Mouse (Mus musculus) limb, embryonic 11.5 days (tissue): ENCODE measurements at regions not wholly inside any gene's neighbourhood (a gene's known extent, or its start where the extent isn't known, plus 50 kb on each side); places are given as distances from the start of the nearest gene placed in this dataset.
A peak's percentile ranks its signal among the peaks of the same experiment; 100 is the strongest.

Source experiments
- ATAC-seq: fragments of 200-750 bp; cut with Nextera tagmentation; 2 replicates; pipeline ENCODE4 v1.8.0; 2017; ENCODE audit warnings: low read depth; ENCODE audit not compliant: insufficient number of reproducible peaks, low FRiP score, low TSS enrichment
- DNase-seq: peaks from one replicate; pipeline ENCODE4 v3.0.0-alpha.2; 2015; ENCODE audit warnings: low spot score
- H3K27ac ChIP-seq: fragments of 300-500 bp; sonication (generic); replicated peaks from 2 replicates; pipeline ENCODE4 v1.5.1; 2014; ENCODE audit warnings: low read depth, mild to moderate bottlenecking, low read length
- H3K27me3 ChIP-seq: fragments of 300-500 bp; sonication (generic); 2 replicates; pipeline ENCODE4 v1.6.1; 2014; ENCODE audit warnings: mild to moderate bottlenecking, low read length, mixed read lengths; ENCODE audit not compliant: control insufficient read depth, insufficient read depth
- H3K36me3 ChIP-seq: fragments of 300-500 bp; sonication (generic); 2 replicates; pipeline ENCODE4 v1.6.1; 2014; ENCODE audit warnings: mild to moderate bottlenecking, low read length, moderate library complexity, mixed read lengths; ENCODE audit not compliant: control insufficient read depth, insufficient read depth
- H3K4me1 ChIP-seq: fragments of 300-500 bp; sonication (generic); 2 replicates; pipeline ENCODE4 v1.6.1; 2014; ENCODE audit warnings: low read length, mixed read lengths; ENCODE audit not compliant: control insufficient read depth, insufficient read depth
- H3K4me2 ChIP-seq: fragments of 300-500 bp; sonication (generic); 2 replicates; pipeline ENCODE4 v1.6.1; 2014; ENCODE audit warnings: low read depth, mild to moderate bottlenecking, moderate library complexity; ENCODE audit not compliant: severe bottlenecking
- H3K4me3 ChIP-seq: fragments of 300-500 bp; sonication (generic); 2 replicates; pipeline ENCODE4 v1.5.1; 2014; ENCODE audit warnings: low read depth, low read length
- H3K9ac ChIP-seq: fragments of 300-500 bp; sonication (generic); 2 replicates; pipeline ENCODE4 v1.6.1; 2014; ENCODE audit warnings: mild to moderate bottlenecking, low read length
- H3K9me3 ChIP-seq: fragments of 300-500 bp; sonication (generic); 2 replicates; pipeline ENCODE4 v1.6.1; 2016; ENCODE audit warnings: low read length; ENCODE audit not compliant: control insufficient read depth
- WGBS: fragments of 180-500 bp; shearing (Covaris S2); extraction: QIAGEN DNeasy Blood & Tissue Kit; methylation state at CpG from one replicate; pipeline ENCODE4 v1.1.7; 2014; 5-methylcytosine and 5-hydroxymethylcytosine counted together

- Histone ChIP-seq H3K27me3 (no peaks in the 10 kb centered on the region), H3K27ac (no peak overlapping the region)
Observed at GRCm38 (mm10) chr1:41276303-41276702, 470.9 kb downstream of the Tmem182 start.

GRCm38 (mm10) chr1:41285221-41285620 is 479.8 kb downstream of the Tmem182 start:
- Histone ChIP-seq H3K9ac (no peak overlapping the region), H3K36me3 (no peaks in the 10 kb centered on the region), H3K27me3 (no peaks in the 10 kb centered on the region), H3K4me2 (no peak overlapping the region), H3K4me3 (no peak overlapping the region), H3K4me1 (no peaks in the 10 kb centered on the region), H3K27ac (no peak overlapping the region), H3K9me3 (no peaks in the 10 kb centered on the region)
- 83% methylated on average over 9 of the region's 9 CpGs for WGBS
- no peak for ATAC-seq
- no peak for DNase-seq

More at GRCm38 (mm10) chr1:41276303-41276702, 470.9 kb downstream of the Tmem182 start:
- no peak overlapping the region for H3K9ac ChIP-seq
- WGBS: 28% methylated on average over 6 of the region's 6 CpGs
- DNase-seq (no peak), ATAC-seq (no peak)
- peaks cover 18% of the 10 kb centered on the region for H3K4me1 ChIP-seq
- no peaks in the 10 kb centered on the region for H3K9me3 ChIP-seq
- no peaks in the 10 kb centered on the region for H3K36me3 ChIP-seq
- no peak overlapping the region for H3K4me3 ChIP-seq
- H3K4me2 ChIP-seq: no peak overlapping the region

- Histone ChIP-seq H3K9me3 (no peaks in the 10 kb centered on the region), H3K4me3 (no peak overlapping the region), H3K4me1 (no peaks in the 10 kb centered on the region), H3K27me3 (no peaks in the 10 kb centered on the region), H3K4me2 (no peak overlapping the region), H3K9ac (no peak overlapping the region), H3K27ac (no peak overlapping the region), H3K36me3 (no peaks in the 10 kb centered on the region)
- 83% methylated on average over 9 of the region's 9 CpGs for WGBS
- ATAC-seq (no peak), DNase-seq (no peak)
Observed at GRCm38 (mm10) chr1:41286221-41286620, 480.8 kb downstream of the Tmem182 start.

- no peaks in the 10 kb centered on the region for H3K4me1 ChIP-seq
- H3K9ac ChIP-seq: no peak overlapping the region
- no peak overlapping the region for H3K4me2 ChIP-seq
- no peaks in the 10 kb centered on the region for H3K27me3 ChIP-seq
- WGBS: 13% methylated on average over 3 of the region's 3 CpGs
- H3K4me3 ChIP-seq: no peak overlapping the region
- H3K27ac ChIP-seq: no peak overlapping the region
- DNase-seq: no peak
- no peak for ATAC-seq
- no peaks in the 10 kb centered on the region for H3K9me3 ChIP-seq
- no peaks in the 10 kb centered on the region for H3K36me3 ChIP-seq
Observed at GRCm38 (mm10) chr1:41326861-41327480, 521.6 kb downstream of the Tmem182 start.

GRCm38 (mm10) chr1:41349798-41350758 is 544.7 kb downstream of the Tmem182 start:
- H3K36me3 ChIP-seq: no peaks in the 10 kb centered on the region
- DNase-seq (no peak), ATAC-seq (no peak)
- no peak overlapping the region for H3K4me3 ChIP-seq
- no peak overlapping the region for H3K27ac ChIP-seq
- H3K9ac ChIP-seq: no peak overlapping the region
- 79% methylated on average over 16 of the region's 16 CpGs for WGBS
- no peak overlapping the region for H3K4me2 ChIP-seq
- no peaks in the 10 kb centered on the region for H3K9me3 ChIP-seq
- no peaks in the 10 kb centered on the region for H3K27me3 ChIP-seq
- H3K4me1 ChIP-seq: no peaks in the 10 kb centered on the region

- no peaks in the 10 kb centered on the region for H3K36me3 ChIP-seq
- WGBS: 14% methylated on average over 4 of the region's 4 CpGs
- peak; percentile 40 for DNase-seq
Observed at GRCm38 (mm10) chr1:41359061-41359460, 553.7 kb downstream of the Tmem182 start.

GRCm38 (mm10) chr1:41361512-41361911 is 556.1 kb downstream of the Tmem182 start:
- Histone ChIP-seq H3K36me3 (no peaks in the 10 kb centered on the region), H3K9me3 (no peaks in the 10 kb centered on the region), H3K27ac (no peak overlapping the region), H3K27me3 (no peaks in the 10 kb centered on the region), H3K4me3 (no peak overlapping the region), H3K4me2 (no peak overlapping the region), H3K9ac (no peak overlapping the region), H3K4me1 (peaks cover 3% of the 10 kb centered on the region; the same call in 1 of the 2 replicates)
- WGBS: 92% methylated on average over 3 of the region's 3 CpGs
- ATAC-seq (no peak), DNase-seq (no peak)

More at GRCm38 (mm10) chr1:41359061-41359460, 553.7 kb downstream of the Tmem182 start:
- H3K4me3 ChIP-seq: no peak overlapping the region
- no peaks in the 10 kb centered on the region for H3K9me3 ChIP-seq
- no peak overlapping the region for H3K9ac ChIP-seq
- no peak overlapping the region for H3K4me2 ChIP-seq
- no peak overlapping the region for H3K27ac ChIP-seq
- H3K27me3 ChIP-seq: no peaks in the 10 kb centered on the region
- H3K4me1 ChIP-seq: peaks cover 3% of the 10 kb centered on the region; the same call in 1 of the 2 replicates
- ATAC-seq: 0 out of 2 replicates have a peak, but pooled peaks have one; percentile 39

- H3K9me3 ChIP-seq: no peaks in the 10 kb centered on the region
- no peak for ATAC-seq
- H3K4me1 ChIP-seq: no peaks in the 10 kb centered on the region
- H3K36me3 ChIP-seq: no peaks in the 10 kb centered on the region
- H3K27ac ChIP-seq: no peak overlapping the region
- no peak overlapping the region for H3K9ac ChIP-seq
- whole genome bisulfite sequencing: 87% methylated on average over 4 of the region's 4 CpGs
- H3K4me3 ChIP-seq: no peak overlapping the region
- no peaks in the 10 kb centered on the region for H3K27me3 ChIP-seq
- no peak overlapping the region for H3K4me2 ChIP-seq
- DNase-seq: no peak
Observed at GRCm38 (mm10) chr1:41380013-41380412, 574.6 kb downstream of the Tmem182 start.
